Mouse (Mus musculus) C3H10T1/2 (cell line): ENCODE data around the gene Rp2. TPM values are rescaled to one million over a fixed set of nuclear protein-coding genes. Genes with fewer than 3 reads are reported as not detected.

Source experiments
- polyA plus RNA-seq, 2 experiments: library from polyadenylated mRNA; unstranded; fragments of >200 nt; fragmentation: generic; extraction: Trizol; gene quantifications; one replicate each; pipeline ENCODE4 v1.2.1; 2012; ENCODE audit warnings: missing spikeins in 2 of 2

The Rp2 gene
- 1 to 10 TPM in 1 of 2 experiments, under 1 TPM in 1; 0.12 to 1.5 TPM for polyA plus RNA-seq

DNA sequence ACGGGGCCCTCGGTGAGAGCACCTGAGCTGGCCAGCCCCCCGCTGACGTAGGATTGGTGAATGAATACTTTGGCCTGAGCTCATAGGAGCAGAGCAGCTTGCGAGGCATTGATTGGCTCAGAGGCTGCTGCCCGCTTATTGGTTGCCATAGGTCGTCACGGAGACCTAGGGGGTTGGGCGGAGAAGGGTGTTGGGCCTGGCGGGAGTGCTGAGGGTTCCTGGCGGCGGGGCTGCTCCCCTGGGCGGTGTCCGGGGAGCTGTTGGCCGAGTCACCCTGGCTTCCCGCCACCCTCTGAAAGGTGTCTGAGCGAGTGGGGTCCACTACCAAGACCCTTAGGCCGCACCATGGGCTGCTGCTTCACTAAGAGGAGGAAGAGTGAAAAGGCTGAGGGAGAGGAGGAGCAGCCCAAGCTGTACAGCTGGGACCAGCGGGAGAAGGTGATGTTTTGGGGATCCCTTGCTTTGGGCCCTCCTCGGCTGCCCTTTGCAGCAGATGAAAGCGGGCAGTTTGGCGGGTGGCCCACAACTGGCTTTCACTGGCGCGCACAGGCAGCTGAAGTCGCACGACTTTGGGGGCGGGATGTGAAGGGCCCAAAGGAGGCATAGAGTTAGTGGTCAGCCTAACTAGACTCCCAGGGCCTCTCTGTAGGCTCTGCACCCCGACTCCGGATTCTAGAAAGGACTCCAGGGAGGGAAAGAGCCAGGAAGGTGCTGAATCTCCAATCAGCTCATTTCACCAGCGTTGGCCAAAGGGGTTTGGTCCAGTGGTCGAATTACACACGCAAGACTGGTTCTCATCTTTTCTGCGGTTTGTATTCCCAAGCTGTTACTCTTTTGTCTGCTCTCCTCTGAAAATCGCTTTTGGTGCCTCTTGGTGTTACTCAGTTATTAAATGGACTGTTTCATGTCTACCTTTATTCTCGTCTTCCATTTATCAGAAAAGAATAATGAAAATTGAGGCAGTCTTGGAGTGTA lies at the start of gene Rp2:
TSS of gene Rp2 (plus strand) at position 91 of the 975 bp plus-strand sequence.

DNA sequence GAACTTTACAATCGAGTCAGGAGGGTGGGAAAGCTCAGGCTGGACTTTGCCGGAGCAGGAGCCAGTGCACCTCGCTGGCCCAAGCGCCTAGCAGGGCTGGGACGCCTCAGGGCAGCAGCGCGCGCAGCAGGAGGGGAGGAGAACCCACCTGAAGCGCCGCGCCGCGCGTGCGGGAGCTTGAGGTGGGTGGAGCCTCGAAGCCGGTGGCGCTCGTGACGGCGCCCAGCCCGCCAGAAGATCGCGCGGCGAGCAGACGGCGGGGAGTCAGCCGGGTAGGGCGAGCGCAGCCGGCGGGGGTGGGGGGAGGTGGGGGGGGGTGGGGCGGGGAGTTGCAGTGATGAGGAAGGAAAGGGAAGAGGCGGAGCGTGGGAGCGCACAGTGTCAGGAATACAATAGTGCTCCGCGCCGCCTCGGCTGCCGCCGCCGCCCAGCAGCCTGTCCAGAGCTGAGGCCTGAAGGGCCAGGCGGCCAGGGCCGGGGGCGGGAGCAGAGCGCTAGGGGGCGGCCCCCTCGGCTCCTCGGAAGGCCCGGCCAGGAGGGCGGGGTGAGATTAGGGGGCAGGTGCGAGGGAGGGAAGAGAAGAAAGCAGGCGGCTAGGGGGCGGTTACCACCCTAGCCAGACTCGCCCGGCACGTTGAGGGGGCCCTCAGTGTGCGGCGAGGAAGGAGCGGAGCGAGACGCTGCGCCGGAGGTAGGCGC lies 61.0 kb downstream of the Rp2 start, which contains the start of gene Jade3:
TSS of gene Jade3 (plus strand) at position 549 of the 699 bp plus-strand sequence.

Other genes starting within 250 kb of the Rp2 start
- not detected for gene Slc9a7, start 72.7 kb upstream of the Rp2 start, polyA plus RNA-seq
- under 1 TPM; 0.13 to 0.51 TPM for gene Jade3, start 61.2 kb downstream of the Rp2 start, polyA plus RNA-seq
- under 1 TPM in 1 of 2 experiments, not detected in 1; 0.04 TPM for gene Rgn, start 185.3 kb downstream of the Rp2 start, polyA plus RNA-seq